Mouse (Mus musculus) left cerebral cortex, adult 2 months (tissue): ENCODE measurements around the gene H2-Eb2. TPM values are rescaled to one million over a fixed set of nuclear protein-coding genes. Genes with fewer than 3 reads are reported as not detected.
A peak's percentile ranks its signal among the peaks of the same experiment; 100 is the strongest.

Experiments used
- DNase-seq, 2 experiments: peaks; one replicate each; pipeline ENCODE4 v3.0.0; 2021 to 2022; ENCODE audit warnings: low spot score in 2 of 2, mixed read lengths in 1 of 2; ENCODE audit errors: extremely low spot score in 1 of 2
- H3K27ac ChIP-seq: fragments of 200-600 bp; 2 replicates; pipeline ENCODE4 v1.8.1; 2022
- H3K4me3 ChIP-seq: fragments of 200-600 bp; 2 replicates; pipeline ENCODE4 v1.8.1; 2022
- CTCF ChIP-seq: fragments of 200-600 bp; IDR thresholded peaks from 2 replicates; pipeline ENCODE4 v1.8.1; 2022; ENCODE audit warnings: antibody characterized with exemption, mild to moderate bottlenecking, moderate library complexity
- intact Hi-C: fragments of 180-260 bp; cut with DNase I; formaldehyde crosslinking; loops from one replicate; pipeline ENCODE4 v1.15.1; 2025
- total RNA-seq, 2 experiments: library from RNA; stranded (reverse); gene quantifications; 2 replicates each; pipeline ENCODE4 v1.2.3; 2021

Gene H2-Eb2
- total RNA-seq, 2 experiments from 2014 or later: not detected

GRCm38 (mm10) chr17:34340619-34341402, 15.3 kb downstream of the H2-Eb2 start:
- intact Hi-C loops: loop anchor here (10.0 kb wide), 1 partner anchor 266 kb away; no protein-coding TSS in a partner anchor
- Histone ChIP-seq H3K27ac (no peak overlapping the region), H3K4me3 (no peak overlapping the region)
- no peak for TF ChIP-seq CTCF
- no peak for DNase-seq

GRCm38 (mm10) chr17:34344882-34345281, 19.4 kb downstream of the H2-Eb2 start:
- H3K27ac ChIP-seq: no peak overlapping the region
- intact Hi-C loops: loop anchor here (10.0 kb wide), 1 partner anchor 270 kb away; no protein-coding TSS in a partner anchor

GRCm38 (mm10) chr17:34345486-34345885, 20.0 kb downstream of the H2-Eb2 start:
- intact Hi-C loops: loop anchor here (10.0 kb wide), 1 partner anchor 271 kb away; no protein-coding TSS in a partner anchor
- no peak overlapping the region for H3K4me3 ChIP-seq
- H3K27ac ChIP-seq: no peak overlapping the region
- TF ChIP-seq CTCF: no peak
- DNase-seq: no peak

More at GRCm38 (mm10) chr17:34344882-34345281, 19.4 kb downstream of the H2-Eb2 start:
- DNase-seq: no peak
- no peak for TF ChIP-seq CTCF
- H3K4me3 ChIP-seq: no peak overlapping the region

DNA sequence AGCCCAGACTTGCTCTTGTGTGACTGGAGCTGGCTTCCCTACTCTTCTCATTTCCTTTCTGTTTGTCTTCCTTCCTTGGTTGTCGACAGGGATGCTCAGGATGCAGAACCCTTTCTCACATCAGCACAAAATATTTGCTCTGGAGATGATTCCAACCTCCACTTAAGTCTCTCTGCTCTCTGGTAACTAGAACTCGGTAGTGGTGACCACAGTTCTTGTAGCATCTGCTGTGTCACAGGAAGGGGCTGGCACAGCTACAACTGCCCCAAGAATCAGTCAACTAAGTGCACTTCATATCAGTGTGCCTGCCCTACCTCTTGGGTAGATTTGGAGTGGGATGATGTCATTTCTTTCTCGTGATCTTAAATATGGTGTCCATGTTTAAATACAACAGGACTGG, 20.6 kb downstream of the H2-Eb2 start:
- Histone ChIP-seq H3K4me3 (no peak overlapping the region), H3K27ac (no peak overlapping the region)
- TF ChIP-seq CTCF: no peak
- intact Hi-C loops: loop anchor here (2.0 to 10.0 kb wide), 2 partner anchors 175 to 271 kb away; no protein-coding TSS in a partner anchor
- no peak for DNase-seq

DNA sequence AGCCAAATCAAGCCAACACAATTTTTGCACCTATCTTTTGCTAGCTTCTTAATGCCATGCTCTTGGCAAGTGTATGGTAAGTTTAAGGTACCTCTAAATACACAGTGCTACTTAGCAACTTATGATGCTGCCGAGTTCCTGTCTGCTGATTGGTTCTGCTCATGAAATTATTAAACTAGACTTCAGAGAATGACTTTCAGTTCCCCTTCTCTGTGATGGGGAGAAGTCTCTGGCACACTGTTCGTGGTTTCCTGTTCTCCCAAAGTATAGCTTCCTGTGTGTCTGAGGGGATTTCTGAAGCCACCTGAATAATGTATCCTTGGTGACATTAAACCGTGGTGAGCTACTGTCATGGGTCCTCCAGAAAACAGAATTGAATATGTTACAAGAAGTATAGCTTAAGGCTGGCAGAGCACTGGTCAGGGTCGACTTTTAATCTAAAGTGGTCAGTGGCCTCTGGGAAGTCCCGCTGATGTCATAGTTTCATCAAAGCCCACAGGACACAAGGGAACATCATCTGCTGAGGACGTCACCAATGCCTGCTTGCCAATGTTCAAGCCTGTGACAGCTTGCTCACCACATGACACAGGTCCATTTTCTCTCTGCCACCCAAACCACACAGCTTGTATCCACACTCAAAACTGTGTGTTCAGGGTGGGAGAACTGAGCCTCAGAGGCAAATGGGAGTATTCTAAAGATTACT, 22.3 kb downstream of the H2-Eb2 start:
- TF ChIP-seq CTCF: no peak
- peak; percentile 26 to 47 for DNase-seq
- intact Hi-C loops: loop anchor here (2.0 to 10.0 kb wide), 3 partner anchors 63 to 273 kb away; no protein-coding TSS in a partner anchor

DNA sequence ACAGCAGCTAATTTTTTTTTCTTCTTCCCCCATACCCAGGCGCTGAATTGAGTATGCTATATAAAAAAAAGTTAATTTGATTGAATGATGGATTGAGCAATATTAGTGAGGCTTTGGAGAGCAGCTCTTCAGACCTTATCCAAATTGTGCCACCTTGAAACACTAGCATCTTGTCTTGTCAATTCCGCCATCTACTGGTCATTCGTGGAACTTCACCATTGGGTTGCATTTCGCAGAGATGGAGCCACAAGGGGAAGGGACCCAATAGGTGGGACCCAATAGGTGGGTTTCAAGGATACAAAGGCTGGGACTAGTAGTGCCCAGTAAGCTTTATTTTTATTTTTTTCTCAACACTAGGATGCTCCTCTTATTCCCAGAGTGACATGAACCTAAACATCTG, 24.0 kb downstream of the H2-Eb2 start:
- Histone ChIP-seq H3K27ac (no peak overlapping the region), H3K4me3 (no peak overlapping the region)
- peak; percentile 92 for TF ChIP-seq CTCF
- DNase-seq: peak; percentile 70 to 78
- intact Hi-C loops: loop anchor here (1.0 to 10.0 kb wide), 3 partner anchors 61 to 275 kb away; no protein-coding TSS in a partner anchor

More for the DNA sequence above, 22.3 kb downstream of the H2-Eb2 start:
- Histone ChIP-seq H3K27ac (no peak overlapping the region), H3K4me3 (no peak overlapping the region)

DNA sequence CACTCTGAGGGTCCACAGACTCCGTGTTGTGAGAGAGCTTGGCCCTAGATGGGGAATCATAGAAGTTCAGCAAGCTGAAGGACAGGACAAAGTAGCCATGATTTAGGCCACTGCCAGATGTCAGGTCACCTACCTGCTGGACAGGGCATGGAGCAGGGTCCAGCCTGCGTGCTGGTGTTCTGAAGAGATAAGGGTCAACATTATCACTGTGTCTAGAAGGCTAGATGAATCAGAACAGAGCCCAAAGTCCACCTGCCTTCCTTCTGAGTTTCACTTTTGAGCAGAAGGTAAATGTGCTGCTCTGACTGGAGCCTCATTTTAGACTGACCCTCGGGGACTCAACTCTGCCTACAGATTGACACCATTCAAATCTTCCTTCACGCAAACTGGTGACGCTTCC, 29.1 kb downstream of the H2-Eb2 start, which contains the start of gene Btnl2:
Gene Btnl2, plus strand, starts transcription at position 284 of the 400 bp plus-strand sequence.
- intact Hi-C loops: no loop called here
- Histone ChIP-seq H3K27ac (no peak within 1 kb of the TSS; the same call in 1 of the 2 replicates), H3K4me3 (no peak within 1 kb of the TSS)
- no peak for TF ChIP-seq CTCF
- no peak for DNase-seq

- DNase-seq: no peak
- Histone ChIP-seq H3K4me3 (no peak overlapping the region), H3K27ac (no peak overlapping the region)
- intact Hi-C loops: no loop called here
- TF ChIP-seq CTCF: no peak
These were observed 29.5 kb downstream of the H2-Eb2 start for GRCm38 (mm10) chr17:34354940-34355339.

GRCm38 (mm10) chr17:34362954-34363546, 37.6 kb downstream of the H2-Eb2 start:
- intact Hi-C loops: no loop called here
- no peak overlapping the region for H3K27ac ChIP-seq
- no peak overlapping the region for H3K4me3 ChIP-seq
- no peak for DNase-seq
- TF ChIP-seq CTCF: no peak

DNA sequence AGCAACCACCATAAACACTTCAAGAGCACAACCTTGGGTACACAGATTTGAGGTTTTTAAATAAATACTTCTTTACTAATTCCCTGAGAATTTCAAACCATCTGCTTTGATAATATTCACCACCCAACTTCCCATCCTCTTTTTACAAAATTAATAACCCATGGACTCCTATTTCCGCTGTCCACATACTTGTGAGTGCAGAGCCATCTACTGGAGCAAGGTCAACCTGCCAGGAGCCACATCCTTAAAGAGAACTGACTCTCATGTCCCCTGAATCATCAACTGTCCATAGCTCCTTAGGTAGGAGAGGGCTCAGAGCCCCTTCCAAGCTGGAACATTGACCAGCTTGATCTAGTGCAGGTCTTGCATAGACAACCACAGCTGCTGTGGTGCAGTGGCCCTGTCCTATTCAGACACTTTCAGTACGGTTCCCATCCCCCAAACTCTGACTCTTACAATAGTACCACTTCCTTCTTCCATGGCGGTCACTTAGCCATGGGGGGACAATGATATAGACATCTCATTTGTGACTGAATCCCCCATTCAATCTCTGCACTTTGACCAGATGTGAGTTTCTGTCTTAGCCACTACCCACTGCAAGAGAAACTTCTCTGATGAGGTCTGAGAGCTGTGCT, 38.3 kb downstream of the H2-Eb2 start:
- DNase-seq: no peak
- TF ChIP-seq CTCF: no peak
- intact Hi-C loops: no loop called here
- no peak overlapping the region for H3K27ac ChIP-seq
- no peak overlapping the region for H3K4me3 ChIP-seq

GRCm38 (mm10) chr17:34365031-34365430, 39.6 kb downstream of the H2-Eb2 start:
- no peak for DNase-seq
- Histone ChIP-seq H3K4me3 (no peak overlapping the region), H3K27ac (no peak overlapping the region)
- TF ChIP-seq CTCF: no peak
- intact Hi-C loops: no loop called here
